Comparison of ENCODE assay signal across 8 mouse cellular contexts in the genomic region with DNA sequence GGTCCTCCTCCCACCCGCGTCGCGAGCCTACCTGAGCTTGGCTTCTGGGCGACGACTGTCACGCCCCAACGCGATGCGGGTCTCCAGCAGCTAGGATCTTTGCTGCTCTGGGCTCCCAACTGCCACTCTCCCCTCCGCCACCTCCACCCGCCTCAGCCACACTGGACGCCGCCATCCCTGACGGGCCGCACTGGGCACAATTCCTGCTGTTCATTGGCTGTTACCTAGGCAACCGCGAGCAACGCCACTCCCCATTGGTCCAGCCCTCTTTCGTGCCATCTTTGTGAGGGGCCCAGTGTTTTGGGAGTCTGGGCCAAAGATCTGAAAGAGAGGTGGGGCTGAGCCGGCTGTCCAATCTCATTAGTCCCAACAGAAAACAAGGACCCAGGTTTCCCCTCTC. TPM values are rescaled to one million over a fixed set of nuclear protein-coding genes. Genes with fewer than 3 reads are reported as not detected.
A peak's percentile ranks its signal among the peaks of the same experiment; 100 is the strongest.
DNase-seq lines count a peak whose midpoint lies in the region; ATAC-seq lines count a peak whose summit lies in the region.

A gene (minus strand): TSS at position 192 of the 400 bp plus-strand sequence.

- H3K9ac ChIP-seq in lung, embryonic 15.5 days, result peak within 1 kb of the TSS; percentile 57

- no peaks in the 10 kb centered on the region for H3K9me3 ChIP-seq in hindbrain, embryonic 10.5 days
- no peaks in the 10 kb centered on the region for H3K9me3 ChIP-seq in lung, embryonic 15.5 days

- H3K27ac ChIP-seq in hindbrain, embryonic 10.5 days, result peak within 1 kb of the TSS; percentile 91
- H3K27ac ChIP-seq in lung, embryonic 15.5 days, result no peak within 1 kb of the TSS; the same call in 1 of the 2 replicates

- no peaks in the 10 kb centered on the region for H3K27me3 ChIP-seq in hindbrain, embryonic 10.5 days (ENCODE audit: insufficient read depth, poor library complexity, severe bottlenecking)
- H3K27me3 ChIP-seq in lung, embryonic 15.5 days, result no peaks in the 10 kb centered on the region

- H3K4me2 ChIP-seq in lung, embryonic 15.5 days, result peak within 1 kb of the TSS; percentile 77

- DNase-seq in T-cell, adult 2 months (ENCODE audit: low spot score), result peak; percentile 36
- peak; percentile 93 for DNase-seq in cerebellum, adult 9-10 months
- DNase-seq in frontal cortex, postnatal 10 days (ENCODE audit: low spot score in 2 of 2), result peak; percentile 90 to 92
- DNase-seq in hindbrain, embryonic 10.5 days (ENCODE audit: low spot score), result peak; percentile 96
- peak; percentile 92 for DNase-seq in layer of hippocampus, adult 9-11 months
- peak; percentile 82 for DNase-seq in retina, adult 2 months (ENCODE audit: low read depth, low spot score)
- DNase-seq in urinary bladder, postnatal 14 days (ENCODE audit: low spot score), result peak; percentile 82

- WGBS in hindbrain, embryonic 10.5 days, result under 1% methylated on average over 21 of the region's 21 CpGs
- WGBS in lung, embryonic 15.5 days, result under 1% methylated on average over 21 of the region's 21 CpGs

- H3K4me1 ChIP-seq in hindbrain, embryonic 10.5 days (replicated peaks), result peaks cover 30% of the 10 kb centered on the region
- H3K4me1 ChIP-seq in lung, embryonic 15.5 days, result peaks cover 17% of the 10 kb centered on the region

- no peaks in the 10 kb centered on the region for H3K36me3 ChIP-seq in hindbrain, embryonic 10.5 days
- no peaks in the 10 kb centered on the region for H3K36me3 ChIP-seq in lung, embryonic 15.5 days

- H3K4me3 ChIP-seq in hindbrain, embryonic 10.5 days, result peak within 1 kb of the TSS; percentile 88
- peak within 1 kb of the TSS; percentile 62 for H3K4me3 ChIP-seq in lung, embryonic 15.5 days

- ATAC-seq in lung, embryonic 15.5 days (ENCODE audit: borderline replicate concordance, extremely low read depth, low FRiP score, low TSS enrichment), result peak; percentile 70; the same call in 1 of the 2 replicates

RNA-seq across cellular contexts. Expression of the gene that starts here (rescaled TPM):
- 52.6 and 73.6 TPM in 2 replicates for polyA plus RNA-seq in hindbrain, embryonic 10.5 days (2016; fragmentation: Nextera tagmentation; extraction: Ambion mirVana)
- 21.1 and 22.9 TPM in 2 replicates for polyA plus RNA-seq in lung, embryonic 15.5 days (2015; fragmentation: Nextera tagmentation; extraction: Ambion mirVana)

Comparison
In these comparisons a context has a peak if more than half of its experiments do, and no peak if none do; other contexts are left out.
1. DNase-seq: peak in every context shown above with its lines; median percentile 96 in hindbrain, embryonic 10.5 days; 93 in cerebellum, adult 9-10 months; 92 in layer of hippocampus, adult 9-11 months; 91 in frontal cortex, postnatal 10 days; 82 in retina, adult 2 months; 82 in urinary bladder, postnatal 14 days; 36 in T-cell, adult 2 months.